Mouse (Mus musculus) MEL-GATA-1-ER (cell line): ENCODE measurements around the gene Zfp345.
"Not testable (repeated sequence)": the region's sequence is repeated elsewhere in the genome, so short reads cannot be mapped to it uniquely, and the experiment has no call there.

ENCODE experiments used
- DNase-seq: peaks from one replicate; pipeline ENCODE4 v3.0.0-alpha.2; 2012; ENCODE audit warnings: low read depth; ENCODE audit errors: extremely low read depth

Zfp345 gene

GRCm38 (mm10) chr2:150484939-150485778 lies at the start of gene Zfp345:
Gene Zfp345 (minus strand): TSS chr2:150485091.
- DNase-seq, result peak; percentile 2

DNA sequence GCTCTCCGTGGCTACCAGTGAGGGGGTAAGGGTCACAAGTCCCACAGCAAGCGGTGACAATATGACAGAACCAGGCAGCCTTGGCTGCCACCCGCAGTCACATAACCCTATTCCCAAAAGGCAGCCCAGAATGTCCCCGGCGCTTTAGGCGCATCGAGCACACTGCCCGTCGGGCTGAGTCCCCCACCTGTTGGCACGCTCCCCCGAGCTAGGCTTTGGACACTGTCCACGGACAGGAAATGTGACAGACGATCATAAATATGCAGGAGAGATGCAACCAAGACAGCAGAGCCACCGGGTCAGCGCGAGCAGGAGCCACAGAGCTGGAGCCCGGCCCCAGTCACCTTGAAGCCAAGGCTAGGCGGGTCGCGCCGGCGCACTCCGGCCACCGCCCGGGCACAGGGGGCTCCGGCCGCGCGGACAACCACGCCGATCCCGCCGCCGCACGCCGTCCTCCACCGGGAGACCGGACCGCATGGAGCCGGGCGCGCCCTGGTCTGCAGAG lies 40.9 kb upstream of the Zfp345 start:
- no peak for DNase-seq

- DNase-seq, result no peak
Observed at GRCm38 (mm10) chr2:150512837-150513236, 27.9 kb upstream of the Zfp345 start.

- DNase-seq, result not testable (repeated sequence)
Observed at GRCm38 (mm10) chr2:150500124-150500973, 15.5 kb upstream of the Zfp345 start.

DNA sequence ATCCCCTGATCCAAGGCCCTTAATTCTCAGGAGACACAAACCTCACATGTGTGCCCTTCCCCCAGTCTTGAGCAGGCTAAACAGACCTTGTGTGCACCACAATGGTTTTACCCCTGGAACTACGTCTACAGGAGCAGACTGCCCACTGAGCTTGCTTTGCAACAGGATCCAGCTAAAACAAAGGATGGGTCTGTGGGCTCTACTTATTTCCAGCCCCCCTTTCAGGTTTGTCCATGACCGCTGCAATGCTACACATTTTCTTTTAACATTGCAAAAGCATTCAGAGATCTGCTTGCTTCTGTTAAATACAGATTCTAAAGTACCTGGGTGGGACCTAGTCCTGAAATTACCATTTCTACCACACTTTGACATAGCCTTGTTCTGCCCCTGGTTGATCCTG lies 8.1 kb upstream of the Zfp345 start:
- no peak for DNase-seq

DNA sequence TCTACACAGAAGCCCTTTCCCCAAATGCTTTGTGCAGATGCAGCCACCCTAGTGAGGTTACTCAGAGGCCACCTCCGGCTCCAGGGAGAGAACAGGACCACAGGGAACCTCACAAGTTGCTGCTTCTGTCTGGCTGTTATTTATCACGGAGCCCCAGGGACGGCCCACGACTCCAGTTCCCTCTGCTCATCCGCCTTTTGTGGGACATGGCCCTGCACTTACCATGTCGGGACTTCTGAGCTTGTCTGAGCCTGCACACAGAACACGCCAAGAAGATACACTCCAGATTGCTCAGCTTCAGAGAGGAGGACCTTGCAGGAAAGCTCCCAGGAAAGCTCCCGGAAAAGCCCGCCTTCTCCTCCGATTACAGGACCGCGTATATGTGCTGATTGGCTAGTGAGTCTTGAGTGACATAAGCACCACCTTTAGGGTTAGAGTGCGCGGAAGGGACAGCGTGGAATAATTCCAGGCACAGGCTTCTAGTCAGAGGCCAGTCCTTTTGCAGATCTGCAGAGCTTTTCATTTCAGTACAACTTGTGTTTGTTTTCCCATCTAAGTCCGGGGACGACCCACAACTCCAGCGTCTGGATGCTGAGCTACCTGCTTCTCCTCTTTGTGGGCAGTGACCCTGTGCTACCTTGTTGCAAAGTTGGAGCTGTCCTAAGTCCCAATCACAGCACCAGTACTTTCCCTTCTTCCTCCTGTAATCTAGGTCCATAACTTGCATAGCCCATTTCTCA lies 33.5 kb downstream of the Zfp345 start, which contains the start of gene Zfp442:
TSS of gene Zfp442 (minus strand) at position 307 of the 740 bp plus-strand sequence.
- not testable (repeated sequence) for DNase-seq

DNA sequence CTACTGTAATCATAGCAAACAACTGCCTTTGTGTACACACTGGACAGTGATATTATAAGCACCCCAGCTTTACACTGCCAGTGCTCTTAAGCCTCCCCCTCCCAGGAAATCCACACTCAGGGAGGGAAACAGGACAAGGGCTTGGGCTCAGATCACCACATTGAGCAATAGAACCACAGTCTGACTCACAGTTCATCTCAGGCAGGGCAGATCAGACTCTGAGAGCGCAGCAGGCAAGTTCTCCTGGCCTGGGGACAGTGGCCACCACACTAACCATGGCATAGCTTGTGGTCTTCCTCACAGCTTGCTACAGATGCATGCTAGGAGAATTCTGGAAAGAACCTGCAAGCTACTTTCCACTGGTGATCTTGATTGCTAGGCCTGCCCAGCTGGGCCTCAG lies 45.8 kb downstream of the Zfp345 start:
- DNase-seq, result not testable (repeated sequence)
